Mouse (Mus musculus) splenic B cell, adult 2 months (primary cell): ENCODE results near the gene Olfr763.
"Not testable (repeated sequence)": the region's sequence is repeated elsewhere in the genome, so short reads cannot be mapped to it uniquely, and the experiment has no call there.

ENCODE experiments used
- DNase-seq: peaks from one replicate; pipeline ENCODE4 v3.0.0-alpha.2; 2011; ENCODE audit warnings: low read depth, low spot score
- H3K27me3 ChIP-seq: 2 replicates; pipeline ENCODE4 v1.6.1; 2012; ENCODE audit warnings: mild to moderate bottlenecking, low read length, moderate library complexity, mixed read lengths; ENCODE audit not compliant: control insufficient read depth, poor library complexity, insufficient read depth, severe bottlenecking
- H3K36me3 ChIP-seq: 2 replicates; pipeline ENCODE4 v1.6.1; 2012; ENCODE audit warnings: mild to moderate bottlenecking, low read length, moderate library complexity, mixed read lengths; ENCODE audit not compliant: control insufficient read depth, poor library complexity, insufficient read depth, severe bottlenecking

Gene Olfr763

GRCm38 (mm10) chr10:129010288-129010841, at the start of gene Olfr763:
Gene Olfr763, plus strand, starts transcription at chr10:129010791.
- Histone ChIP-seq H3K27me3 (no peaks in the 10 kb centered on the region), H3K36me3 (no peaks in the 10 kb centered on the region)
- no peak for DNase-seq

- no peaks in the 10 kb centered on the region for H3K27me3 ChIP-seq
- no peak for DNase-seq
- H3K36me3 ChIP-seq = no peaks in the 10 kb centered on the region
Measured at GRCm38 (mm10) chr10:128964961-128965360, 45.6 kb upstream of the Olfr763 start.

- no peaks in the 10 kb centered on the region for H3K27me3 ChIP-seq
- DNase-seq = no peak
- H3K36me3 ChIP-seq = no peaks in the 10 kb centered on the region
Measured at GRCm38 (mm10) chr10:128965871-128966270, 44.7 kb upstream of the Olfr763 start.

- Histone ChIP-seq H3K27me3 (no peaks in the 10 kb centered on the region), H3K36me3 (no peaks in the 10 kb centered on the region)
- DNase-seq = no peak
Measured at GRCm38 (mm10) chr10:128968341-128968749, 42.2 kb upstream of the Olfr763 start.

GRCm38 (mm10) chr10:128970740-128971250, 39.8 kb upstream of the Olfr763 start:
- no peaks in the 10 kb centered on the region for H3K36me3 ChIP-seq
- H3K27me3 ChIP-seq = no peaks in the 10 kb centered on the region
- no peak for DNase-seq

- DNase-seq = no peak
- Histone ChIP-seq H3K36me3 (no peaks in the 10 kb centered on the region), H3K27me3 (no peaks in the 10 kb centered on the region)
Measured at GRCm38 (mm10) chr10:128972841-128973240, 37.8 kb upstream of the Olfr763 start.

GRCm38 (mm10) chr10:128976395-128976794, 34.2 kb upstream of the Olfr763 start:
- no peak for DNase-seq
- no peaks in the 10 kb centered on the region for H3K36me3 ChIP-seq
- H3K27me3 ChIP-seq = no peaks in the 10 kb centered on the region

- DNase-seq = peak; percentile 37
- H3K27me3 ChIP-seq = no peaks in the 10 kb centered on the region
Measured at GRCm38 (mm10) chr10:128977522-128978114, 33.0 kb upstream of the Olfr763 start.

GRCm38 (mm10) chr10:128980644-128981365, 29.8 kb upstream of the Olfr763 start:
- no peak for DNase-seq
- no peaks in the 10 kb centered on the region for H3K36me3 ChIP-seq
- no peaks in the 10 kb centered on the region for H3K27me3 ChIP-seq

More at GRCm38 (mm10) chr10:128977522-128978114, 33.0 kb upstream of the Olfr763 start:
- H3K36me3 ChIP-seq = no peaks in the 10 kb centered on the region

GRCm38 (mm10) chr10:128989131-128989530, 21.5 kb upstream of the Olfr763 start, which contains the start of gene Olfr9:
Gene Olfr9, plus strand, starts transcription at chr10:128989431.
- DNase-seq, H3K36me3 ChIP-seq, H3K27me3 ChIP-seq: not testable (repeated sequence)

GRCm38 (mm10) chr10:128990129-128990850, 20.3 kb upstream of the Olfr763 start:
- not testable (repeated sequence) for DNase-seq, H3K36me3 ChIP-seq, H3K27me3 ChIP-seq

GRCm38 (mm10) chr10:128990994-128991393, 19.6 kb upstream of the Olfr763 start:
- Histone ChIP-seq H3K36me3 (no peaks in the 10 kb centered on the region), H3K27me3 (no peaks in the 10 kb centered on the region)
- no peak for DNase-seq

- DNase-seq = no peak
- no peaks in the 10 kb centered on the region for H3K27me3 ChIP-seq
- H3K36me3 ChIP-seq = no peaks in the 10 kb centered on the region
Measured at GRCm38 (mm10) chr10:128995796-128996195, 14.8 kb upstream of the Olfr763 start.

GRCm38 (mm10) chr10:128996523-128997040, 14.0 kb upstream of the Olfr763 start:
- Histone ChIP-seq H3K27me3 (no peaks in the 10 kb centered on the region), H3K36me3 (no peaks in the 10 kb centered on the region)
- DNase-seq = no peak
